Mouse (Mus musculus): ENCODE measurements at regions not wholly inside any gene's neighbourhood (a gene's known extent, or its start where the extent isn't known, plus 50 kb on each side); places are given as distances from the start of the nearest gene placed in this dataset.

DNA sequence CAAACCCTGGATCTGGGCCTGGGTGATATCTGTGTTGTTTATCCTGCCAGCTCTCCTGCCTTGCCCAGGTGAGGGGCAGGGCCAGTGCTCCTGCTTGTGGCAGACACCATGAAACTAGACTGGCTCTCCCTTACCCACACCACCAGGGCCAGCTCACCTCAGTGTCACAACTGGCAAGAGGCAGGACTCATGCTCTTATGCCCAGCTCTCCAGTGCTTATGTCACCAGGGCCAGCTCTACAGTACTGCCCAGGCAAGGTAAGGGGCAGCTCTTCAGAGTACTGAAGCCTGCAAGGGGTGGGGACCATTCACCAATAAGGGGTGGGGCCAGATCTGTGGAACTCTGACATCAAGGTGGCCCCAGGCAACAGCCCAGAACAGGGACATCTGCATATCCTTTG, 52.7 kb upstream of the Kiz start:
- no peak overlapping the region for H3K27ac ChIP-seq (replicated peaks)
- no peak for TF ChIP-seq CTCF (IDR thresholded peaks at IDR 0.05; ENCODE audit: low read depth)
- no peak for TF ChIP-seq EP300 (optimal IDR thresholded peaks at IDR 0.05)
- H3K9ac ChIP-seq (ENCODE audit: low read length) = no peak overlapping the region
- H3K27me3 ChIP-seq (ENCODE audit: control insufficient read depth, insufficient read depth, low read length) = no peaks in the 10 kb centered on the region
- DNase-seq (ENCODE audit: low spot score) (no peak), ATAC-seq (ENCODE audit: low FRiP score, low TSS enrichment) (0 out of 2 replicates have a peak, but pooled peaks have one; percentile 42)
- no peaks in the 10 kb centered on the region for H3K9me3 ChIP-seq (ENCODE audit: control insufficient read depth, low read length)
- H3K36me3 ChIP-seq (ENCODE audit: control insufficient read depth, insufficient read depth, low read length) = no peaks in the 10 kb centered on the region
- H3K4me2 ChIP-seq (replicated peaks; ENCODE audit: low read depth) = no peak overlapping the region
- H3K4me1 ChIP-seq (replicated peaks; ENCODE audit: control insufficient read depth, insufficient read depth) = no peaks in the 10 kb centered on the region
- H3K4me3 ChIP-seq (ENCODE audit: low read depth, low read length) = no peak overlapping the region
